Mouse (Mus musculus) ES-E14 (cell line): ENCODE results near the gene Ifit3b.
"Not testable (repeated sequence)": the region's sequence is repeated elsewhere in the genome, so short reads cannot be mapped to it uniquely, and the experiment has no call there.

Experiments
- HCFC1 ChIP-seq: IDR thresholded peaks from 2 replicates; pipeline ENCODE4 v1.6.1; 2012; ENCODE audit warnings: low read length, inconsistent platforms, borderline replicate concordance; ENCODE audit not compliant: insufficient read depth
- ZNF384 ChIP-seq: IDR thresholded peaks from 2 replicates; pipeline ENCODE4 v1.6.1; 2012; ENCODE audit warnings: low read depth, low read length, inconsistent platforms

DNA sequence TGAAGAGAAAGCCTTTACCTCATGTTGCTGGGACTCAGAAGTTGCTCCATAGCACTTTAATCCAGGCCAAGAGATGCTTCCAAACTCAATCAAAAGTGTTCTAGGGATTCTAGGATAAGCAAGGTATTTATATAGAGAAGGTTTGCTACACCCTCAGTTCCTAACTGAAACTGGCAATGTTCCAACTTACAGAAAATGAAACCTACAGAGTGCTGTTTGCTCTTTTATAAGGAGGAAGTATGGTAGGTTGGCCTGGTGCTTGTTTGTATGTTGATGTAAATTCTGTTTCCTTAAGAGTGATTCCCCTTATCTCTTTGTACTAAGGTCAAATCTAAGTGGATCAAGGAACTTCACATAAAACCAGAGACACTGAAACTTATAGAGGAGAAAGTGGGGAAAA is 8.5 kb upstream of the Ifit3b start:
- not testable (repeated sequence) for TF ChIP-seq ZNF384, HCFC1
